Comparison of ENCODE assay signal across 24 mouse cellular contexts in genomic region chr11:71952533-71952932, GRCm38 (mm10).
"Had no signal": no experiment of that assay in that cellular context is flagged by ENCODE, and none has a peak within 500 bp of the region (broad histone marks: within the 10 kb centered on the region; RNA-seq: fewer than 3 reads in every experiment).

No protein-coding gene starts in this region.

- ATAC-seq: hindbrain, postnatal 0 days; intestine, embryonic 16.5 days had no signal

- H3K27ac ChIP-seq: heart, embryonic 13.5 days; heart, embryonic 15.5 days; hindbrain, embryonic 12.5 days; hindbrain, embryonic 14.5 days; hindbrain, postnatal 0 days; kidney, embryonic 15.5 days; kidney, postnatal 0 days; limb, embryonic 13.5 days; limb, embryonic 15.5 days had no signal

- H3K4me1 ChIP-seq: heart, embryonic 13.5 days; heart, embryonic 15.5 days; hindbrain, embryonic 12.5 days; kidney, embryonic 15.5 days; limb, embryonic 13.5 days; limb, embryonic 15.5 days had no signal

- H3K36me3 ChIP-seq: heart, embryonic 13.5 days; heart, embryonic 15.5 days; hindbrain, embryonic 12.5 days; kidney, embryonic 15.5 days; limb, embryonic 13.5 days; limb, embryonic 15.5 days had no signal

- H3K9me3 ChIP-seq: heart, embryonic 13.5 days; heart, embryonic 15.5 days; hindbrain, embryonic 12.5 days; kidney, embryonic 15.5 days; limb, embryonic 13.5 days; limb, embryonic 15.5 days had no signal

- H3K9ac ChIP-seq: heart, embryonic 13.5 days; heart, embryonic 15.5 days; hindbrain, embryonic 12.5 days; hindbrain, embryonic 14.5 days; kidney, embryonic 15.5 days; limb, embryonic 13.5 days; limb, embryonic 15.5 days had no signal

- DNase-seq: gastrocnemius, postnatal 14 days; gastrocnemius, postnatal 36 days; heart, adult 18-20 months; heart, postnatal 14 days; heart, postnatal 36 days; kidney, adult 11 months; kidney, adult 2 months; kidney, adult 9 months; kidney, postnatal 14 days; kidney, postnatal 36 days; layer of hippocampus, adult 9-11 months; layer of hippocampus, postnatal 36 days; left cerebral cortex, postnatal 4 days had no signal

- H3K4me2 ChIP-seq: heart, embryonic 11.5 days; heart, embryonic 13.5 days; heart, embryonic 15.5 days; hindbrain, embryonic 12.5 days; hindbrain, embryonic 14.5 days; kidney, embryonic 15.5 days; limb, embryonic 13.5 days; limb, embryonic 15.5 days had no signal

- H3K4me3 ChIP-seq: heart, embryonic 13.5 days; heart, embryonic 15.5 days; hindbrain, embryonic 12.5 days; kidney, embryonic 15.5 days; limb, embryonic 13.5 days; limb, embryonic 15.5 days had no signal

- H3K27me3 ChIP-seq: heart, embryonic 13.5 days; heart, embryonic 15.5 days; hindbrain, embryonic 12.5 days; kidney, embryonic 15.5 days; limb, embryonic 13.5 days; limb, embryonic 15.5 days had no signal
